Comparison of ENCODE assay signal across 14 mouse cellular contexts in the genomic region with DNA sequence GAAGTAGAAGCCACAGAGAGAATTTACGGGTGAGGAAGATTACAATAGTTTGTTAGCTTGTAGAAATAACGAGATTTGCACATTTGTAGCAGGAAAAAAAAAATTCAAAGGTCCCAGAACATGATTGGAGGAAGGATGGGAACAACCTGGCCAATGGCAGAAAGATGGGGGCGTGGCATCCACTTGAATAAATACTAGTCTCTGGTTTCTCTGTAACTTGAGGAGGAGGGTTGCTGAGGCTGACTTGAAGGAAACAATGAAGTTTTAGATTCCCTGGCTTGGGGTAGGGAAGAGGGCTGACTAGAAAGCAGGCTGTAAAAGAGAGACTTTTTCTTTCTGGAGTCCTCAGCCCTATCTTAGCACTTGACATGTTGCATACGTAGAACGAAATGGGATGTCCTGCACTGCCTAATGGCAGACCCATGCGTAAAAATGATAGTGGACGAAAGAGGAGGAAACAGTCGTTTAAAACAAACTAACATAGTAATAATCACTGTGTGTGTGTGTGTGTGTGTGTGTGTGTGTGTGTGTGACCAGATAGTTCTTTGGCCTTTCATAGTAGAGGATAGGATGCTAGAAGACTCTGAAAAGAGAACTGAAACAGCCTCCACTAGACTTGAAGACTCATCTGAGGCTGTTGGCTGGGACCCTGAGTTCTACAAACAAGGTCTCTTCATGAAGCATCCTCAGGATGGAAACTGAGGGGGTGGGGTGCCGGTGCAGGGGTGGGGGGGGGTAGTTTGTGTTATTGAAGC.
A peak's percentile ranks its signal among the peaks of the same experiment; 100 is the strongest.
DNase-seq lines count a peak whose midpoint lies in the region; ATAC-seq lines count a peak whose summit lies in the region.
"Had no signal": no experiment of that assay in that cellular context is flagged by ENCODE, and none has a peak within 500 bp of the region (broad histone marks: within the 10 kb centered on the region; RNA-seq: fewer than 3 reads in every experiment).

No protein-coding gene starts in this region.

- H3K36me3 ChIP-seq in limb, embryonic 10.5 days = no peaks in the 10 kb centered on the region
- no peaks in the 10 kb centered on the region for H3K36me3 ChIP-seq in midbrain, embryonic 13.5 days
- H3K36me3 ChIP-seq: midbrain, embryonic 15.5 days had no signal

- no peak overlapping the region for H3K4me3 ChIP-seq in limb, embryonic 10.5 days
- H3K4me3 ChIP-seq in midbrain, embryonic 13.5 days (replicated peaks) = no peak overlapping the region
- H3K4me3 ChIP-seq: left cerebral cortex, adult 2 months; midbrain, embryonic 15.5 days had no signal

- no peak overlapping the region for H3K9ac ChIP-seq in midbrain, embryonic 13.5 days (replicated peaks)
- H3K9ac ChIP-seq: liver, embryonic 14.5 days; midbrain, embryonic 15.5 days had no signal

- H3K4me2 ChIP-seq in midbrain, embryonic 13.5 days (replicated peaks) = no peak overlapping the region
- H3K4me2 ChIP-seq: heart, embryonic 11.5 days; midbrain, embryonic 15.5 days had no signal

- no peak for ATAC-seq in midbrain, embryonic 13.5 days
- ATAC-seq: midbrain, embryonic 15.5 days had no signal

- no peaks in the 10 kb centered on the region for H3K9me3 ChIP-seq in limb, embryonic 10.5 days (replicated peaks)
- no peaks in the 10 kb centered on the region for H3K9me3 ChIP-seq in midbrain, embryonic 13.5 days
- H3K9me3 ChIP-seq: midbrain, embryonic 15.5 days had no signal

- H3K27me3 ChIP-seq in limb, embryonic 10.5 days (ENCODE audit: low read depth, poor library complexity, severe bottlenecking) = no peaks in the 10 kb centered on the region
- no peaks in the 10 kb centered on the region for H3K27me3 ChIP-seq in midbrain, embryonic 13.5 days
- H3K27me3 ChIP-seq: midbrain, embryonic 15.5 days had no signal

- DNase-seq in kidney, postnatal 10 days = peak; percentile 54
- DNase-seq in kidney, postnatal 14 days = no peak
- DNase-seq in ES-CJ7 (ENCODE audit: low read depth, low spot score) (peak; percentile 11), adipocyte (ENCODE audit: low spot score) (peak; percentile 24)
- peak; percentile 58 for DNase-seq in limb, embryonic 10.5 days (ENCODE audit: low spot score)
- DNase-seq in c-Kit-positive CD71-positive TER-119-positive erythroid progenitor cells, embryonic 14.5 days (ENCODE audit: low spot score) = no peak
- no peak for DNase-seq in cerebellum, postnatal 25 days
- DNase-seq: cerebellum, postnatal 14 days; thymus, postnatal 36 days had no signal

- H3K27ac ChIP-seq in limb, embryonic 10.5 days = peak overlapping the region; percentile 77
- no peak overlapping the region for H3K27ac ChIP-seq in midbrain, embryonic 13.5 days
- H3K27ac ChIP-seq: left cerebral cortex, adult 2 months; liver, embryonic 14.5 days; midbrain, embryonic 15.5 days had no signal

- WGBS in limb, embryonic 10.5 days = 67% methylated on average over 9 of the region's 9 CpGs
- WGBS in midbrain, embryonic 13.5 days = 64% methylated on average over 9 of the region's 9 CpGs

- peaks cover 65% of the 10 kb centered on the region for H3K4me1 ChIP-seq in limb, embryonic 10.5 days
- H3K4me1 ChIP-seq in midbrain, embryonic 13.5 days (replicated peaks) = no peaks in the 10 kb centered on the region; the same call in 1 of the 2 replicates

Comparison
In these comparisons a context has a peak if more than half of its experiments do, and no peak if none do; other contexts are left out.
1. DNase-seq: peak in kidney, postnatal 10 days (single experiment), ES-CJ7 (single experiment), adipocyte (single experiment) and limb, embryonic 10.5 days (single experiment); none in kidney, postnatal 14 days (single experiment), c-Kit-positive CD71-positive TER-119-positive erythroid progenitor cells, embryonic 14.5 days (single experiment) and cerebellum, postnatal 25 days (0 of 2).